Mouse (Mus musculus): ENCODE measurements at regions not wholly inside any gene's neighbourhood (a gene's known extent, or its start where the extent isn't known, plus 50 kb on each side); places are given as distances from the start of the nearest gene placed in this dataset.
"Not testable (repeated sequence)": the region's sequence is repeated elsewhere in the genome, so short reads cannot be mapped to it uniquely, and the experiment has no call there.

GRCm38 (mm10) chr3:78574807-78575206 is 711.5 kb downstream of the Rapgef2 start:
- DNase-seq (ENCODE audit: low read depth, low spot score): no peak

GRCm38 (mm10) chr3:78573299-78573698 is 713.0 kb downstream of the Rapgef2 start:
- no peak for DNase-seq (ENCODE audit: low read depth, low spot score)

GRCm38 (mm10) chr3:78564926-78565325 is 721.4 kb downstream of the Rapgef2 start:
- not testable (repeated sequence) for DNase-seq (ENCODE audit: low read depth, low spot score)

Data from A20 (cell line).